Mouse (Mus musculus) stomach, postnatal 0 days (tissue): ENCODE results near the gene Ubox5. TPM values are rescaled to one million over a fixed set of nuclear protein-coding genes. Genes with fewer than 3 reads are reported as not detected.
"Not testable (repeated sequence)": the region's sequence is repeated elsewhere in the genome, so short reads cannot be mapped to it uniquely, and the experiment has no call there.

Experiments used
- ATAC-seq: fragments of 200-750 bp; cut with Nextera tagmentation; 2 replicates; pipeline ENCODE4 v1.8.0; 2017; ENCODE audit not compliant: low FRiP score, low TSS enrichment
- DNase-seq: peaks from one replicate; pipeline ENCODE4 v3.0.0-alpha.2; 2016; ENCODE audit warnings: low spot score
- H3K27ac ChIP-seq: fragments of 300-500 bp; sonication (generic); replicated peaks from 2 replicates; pipeline ENCODE4 v1.5.1; 2014; ENCODE audit warnings: mild to moderate bottlenecking, control low read depth
- H3K27me3 ChIP-seq: fragments of 300-500 bp; sonication (generic); 2 replicates; pipeline ENCODE4 v1.6.1; 2014; ENCODE audit warnings: low read length; ENCODE audit not compliant: control insufficient read depth, insufficient read depth
- H3K36me3 ChIP-seq: fragments of 300-500 bp; sonication (generic); 2 replicates; pipeline ENCODE4 v1.6.1; 2014; ENCODE audit warnings: low read length, mixed read lengths; ENCODE audit not compliant: control insufficient read depth, insufficient read depth
- H3K4me1 ChIP-seq: fragments of 300-500 bp; sonication (generic); replicated peaks from 2 replicates; pipeline ENCODE4 v1.6.1; 2014; ENCODE audit warnings: antibody characterized with exemption; ENCODE audit not compliant: control insufficient read depth, insufficient read depth
- H3K4me2 ChIP-seq: fragments of 300-500 bp; sonication (generic); replicated peaks from 2 replicates; pipeline ENCODE4 v1.6.1; 2014; ENCODE audit warnings: low read depth, mild to moderate bottlenecking, control low read depth, moderate library complexity
- H3K4me3 ChIP-seq: fragments of 300-500 bp; sonication (generic); 2 replicates; pipeline ENCODE4 v1.5.1; 2014; ENCODE audit warnings: low read depth, low read length, control low read depth
- H3K9ac ChIP-seq: fragments of 300-500 bp; sonication (generic); 2 replicates; pipeline ENCODE4 v1.6.1; 2014; ENCODE audit warnings: mild to moderate bottlenecking, low read length, control low read depth, mixed read lengths
- H3K9me3 ChIP-seq: fragments of 300-500 bp; sonication (generic); 2 replicates; pipeline ENCODE4 v1.6.1; 2016; ENCODE audit warnings: low read length; ENCODE audit not compliant: control insufficient read depth
- CTCF ChIP-seq: IDR thresholded peaks from 2 replicates; pipeline ENCODE4 v1.5.1; 2016; ENCODE audit warnings: antibody characterized with exemption, low read depth, mild to moderate bottlenecking, moderate library complexity
- EP300 ChIP-seq: optimal IDR thresholded peaks from 2 replicates; pipeline ENCODE3; 2016; ENCODE audit warnings: antibody characterized with exemption
- WGBS: fragments of 180-500 bp; shearing (Covaris S2); extraction: QIAGEN DNeasy Blood & Tissue Kit; methylation state at CpG from one replicate; pipeline ENCODE4 v1.1.7; 2014; 5-methylcytosine and 5-hydroxymethylcytosine counted together
- polyA plus RNA-seq: library from polyadenylated mRNA; unstranded; fragments of >200 nt; fragmentation: Nextera tagmentation; extraction: Ambion mirVana; gene quantifications from 2 replicates; pipeline ENCODE4 v1.2.1, GENCODE M21; 2015

Ubox5 gene
- polyA plus RNA-seq, 1 experiment from 2014 or later, result 4.1 TPM

GRCm38 (mm10) chr2:130658530-130658929, 28.7 kb upstream of the Ubox5 start:
- DNase-seq, result no peak
- Histone ChIP-seq H3K9me3 (no peaks in the 10 kb centered on the region), H3K4me3 (no peak overlapping the region), H3K4me1 (peaks cover 2% of the 10 kb centered on the region; the same call in 1 of the 2 replicates), H3K27me3 (no peaks in the 10 kb centered on the region), H3K4me2 (no peak overlapping the region), H3K9ac (no peak overlapping the region), H3K36me3 (peaks cover 31% of the 10 kb centered on the region), H3K27ac (no peak overlapping the region)
- no peak for ATAC-seq
- TF ChIP-seq EP300 (no peak), CTCF (no peak)
- 95% methylated on average over 10 of the region's 10 CpGs for WGBS

DNA sequence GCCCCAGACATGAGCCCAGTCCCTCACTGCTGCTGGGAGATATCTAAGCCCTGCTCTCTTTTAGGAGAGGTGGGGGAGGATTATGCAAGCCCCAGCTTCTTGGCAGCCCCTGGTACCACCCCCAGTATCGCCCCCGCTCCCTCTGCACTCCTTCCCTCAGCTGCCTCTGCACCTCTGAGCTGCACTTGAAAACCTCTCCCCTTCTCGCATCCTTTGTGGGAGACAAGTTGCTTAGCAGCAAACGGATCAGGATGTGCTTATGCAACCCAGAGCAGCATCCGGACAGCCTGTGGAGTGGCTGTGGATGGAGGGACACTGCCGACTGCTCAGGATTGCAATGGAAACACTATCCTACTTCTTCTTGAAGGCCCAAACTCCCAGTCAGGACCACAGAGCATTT, 27.7 kb upstream of the Ubox5 start:
- ATAC-seq, result no peak
- WGBS, result 82% methylated on average over 6 of the region's 6 CpGs
- TF ChIP-seq CTCF (no peak), EP300 (no peak)

GRCm38 (mm10) chr2:130656536-130656935, 26.7 kb upstream of the Ubox5 start:
- no peak for TF ChIP-seq CTCF
- no peak for TF ChIP-seq EP300
- H3K27ac ChIP-seq, result no peak overlapping the region
- H3K4me3 ChIP-seq, result no peak overlapping the region
- peaks cover 31% of the 10 kb centered on the region for H3K36me3 ChIP-seq
- H3K4me1 ChIP-seq, result no peaks in the 10 kb centered on the region
- DNase-seq, result no peak
- no peaks in the 10 kb centered on the region for H3K27me3 ChIP-seq
- ATAC-seq, result no peak
- H3K9me3 ChIP-seq, result no peaks in the 10 kb centered on the region
- H3K9ac ChIP-seq, result no peak overlapping the region
- 89% methylated on average over 9 of the region's 9 CpGs for WGBS
- H3K4me2 ChIP-seq, result no peak overlapping the region

More for the DNA sequence above, 27.7 kb upstream of the Ubox5 start:
- H3K27ac ChIP-seq, result no peak overlapping the region
- H3K27me3 ChIP-seq, result no peaks in the 10 kb centered on the region
- H3K4me3 ChIP-seq, result no peak overlapping the region
- no peak overlapping the region for H3K9ac ChIP-seq
- peaks cover 32% of the 10 kb centered on the region for H3K36me3 ChIP-seq
- no peaks in the 10 kb centered on the region for H3K9me3 ChIP-seq
- H3K4me1 ChIP-seq, result no peaks in the 10 kb centered on the region
- H3K4me2 ChIP-seq, result no peak overlapping the region
- DNase-seq, result no peak

GRCm38 (mm10) chr2:130655660-130656339, 26.0 kb upstream of the Ubox5 start:
- H3K9ac ChIP-seq, result no peak overlapping the region
- H3K4me2 ChIP-seq, result no peak overlapping the region
- H3K27ac ChIP-seq, result no peak overlapping the region
- no peak overlapping the region for H3K4me3 ChIP-seq
- H3K27me3 ChIP-seq, result no peaks in the 10 kb centered on the region
- ATAC-seq (no peak), DNase-seq (no peak)
- no peaks in the 10 kb centered on the region for H3K4me1 ChIP-seq
- WGBS, result 89% methylated on average over 6 of the region's 6 CpGs
- H3K36me3 ChIP-seq, result peaks cover 28% of the 10 kb centered on the region
- H3K9me3 ChIP-seq, result no peaks in the 10 kb centered on the region
- TF ChIP-seq EP300 (no peak), CTCF (no peak)

GRCm38 (mm10) chr2:130653760-130654159, 23.9 kb upstream of the Ubox5 start:
- TF ChIP-seq EP300, result no peak
- 79% methylated on average over 1 of the region's 1 CpGs for WGBS
- no peak for ATAC-seq
- Histone ChIP-seq H3K27ac (no peak overlapping the region), H3K27me3 (no peaks in the 10 kb centered on the region), H3K4me1 (no peaks in the 10 kb centered on the region), H3K4me3 (no peak overlapping the region), H3K9ac (no peak overlapping the region), H3K4me2 (no peak overlapping the region), H3K9me3 (no peaks in the 10 kb centered on the region), H3K36me3 (peaks cover 27% of the 10 kb centered on the region)
- no peak for DNase-seq

GRCm38 (mm10) chr2:130653303-130653702, 23.5 kb upstream of the Ubox5 start:
- no peak for DNase-seq
- Histone ChIP-seq H3K4me2 (no peak overlapping the region), H3K36me3 (peaks cover 23% of the 10 kb centered on the region), H3K9ac (no peak overlapping the region), H3K9me3 (no peaks in the 10 kb centered on the region), H3K27ac (no peak overlapping the region), H3K27me3 (no peaks in the 10 kb centered on the region), H3K4me3 (no peak overlapping the region), H3K4me1 (no peaks in the 10 kb centered on the region)
- 89% methylated on average over 2 of the region's 2 CpGs for WGBS
- ATAC-seq, result no peak
- TF ChIP-seq EP300, result no peak
- 0 out of 2 replicates have a peak, but pooled peaks have one; percentile 10 for TF ChIP-seq CTCF

GRCm38 (mm10) chr2:130649028-130649427, 19.2 kb upstream of the Ubox5 start:
- not testable (repeated sequence) for H3K27me3 ChIP-seq, ATAC-seq, H3K4me2 ChIP-seq, H3K36me3 ChIP-seq, H3K4me3 ChIP-seq, H3K27ac ChIP-seq, H3K9ac ChIP-seq, H3K9me3 ChIP-seq, H3K4me1 ChIP-seq, DNase-seq
- WGBS, result 76% methylated on average over 6 of the region's 6 CpGs
